Mouse (Mus musculus): ENCODE results near the gene Ddx25.

Gene Ddx25

GRCm38 (mm10) chr9:35558257-35559008 is at the start of gene Ddx25, which contains the start of gene Pus3:
TSS of gene Ddx25 (minus strand) at chr9:35558528.
TSS of gene Pus3 (plus strand) at chr9:35558595.
- DNase-seq (ENCODE audit: low spot score in 2 of 2) = no peak

- DNase-seq (ENCODE audit: low spot score in 2 of 2) = no peak
Measured at GRCm38 (mm10) chr9:35607647-35608405, 49.5 kb upstream of the Ddx25 start.

GRCm38 (mm10) chr9:35592903-35593302 is 34.6 kb upstream of the Ddx25 start:
- DNase-seq (ENCODE audit: low spot score in 2 of 2) = no peak

- DNase-seq (ENCODE audit: low spot score in 2 of 2) = no peak
Measured at GRCm38 (mm10) chr9:35587674-35588073, 29.3 kb upstream of the Ddx25 start.

GRCm38 (mm10) chr9:35574416-35574815 is 16.1 kb upstream of the Ddx25 start:
- no peak for DNase-seq (ENCODE audit: low spot score in 2 of 2)

- no peak for DNase-seq (ENCODE audit: low spot score in 2 of 2)
Measured at GRCm38 (mm10) chr9:35570663-35571062, 12.3 kb upstream of the Ddx25 start.

- DNase-seq (ENCODE audit: low spot score in 2 of 2) = peak; percentile 95 to 98
Measured at GRCm38 (mm10) chr9:35569571-35570534, 11.5 kb upstream of the Ddx25 start, which contains the start of the genes Pate2 and Hyls1. TSS of gene Pate2 (plus strand) at chr9:35570284. TSS of gene Hyls1 (minus strand) at chr9:35570398.

- DNase-seq (ENCODE audit: low spot score in 2 of 2) = no peak
Measured at GRCm38 (mm10) chr9:35567995-35568394, 9.7 kb upstream of the Ddx25 start.

DNA sequence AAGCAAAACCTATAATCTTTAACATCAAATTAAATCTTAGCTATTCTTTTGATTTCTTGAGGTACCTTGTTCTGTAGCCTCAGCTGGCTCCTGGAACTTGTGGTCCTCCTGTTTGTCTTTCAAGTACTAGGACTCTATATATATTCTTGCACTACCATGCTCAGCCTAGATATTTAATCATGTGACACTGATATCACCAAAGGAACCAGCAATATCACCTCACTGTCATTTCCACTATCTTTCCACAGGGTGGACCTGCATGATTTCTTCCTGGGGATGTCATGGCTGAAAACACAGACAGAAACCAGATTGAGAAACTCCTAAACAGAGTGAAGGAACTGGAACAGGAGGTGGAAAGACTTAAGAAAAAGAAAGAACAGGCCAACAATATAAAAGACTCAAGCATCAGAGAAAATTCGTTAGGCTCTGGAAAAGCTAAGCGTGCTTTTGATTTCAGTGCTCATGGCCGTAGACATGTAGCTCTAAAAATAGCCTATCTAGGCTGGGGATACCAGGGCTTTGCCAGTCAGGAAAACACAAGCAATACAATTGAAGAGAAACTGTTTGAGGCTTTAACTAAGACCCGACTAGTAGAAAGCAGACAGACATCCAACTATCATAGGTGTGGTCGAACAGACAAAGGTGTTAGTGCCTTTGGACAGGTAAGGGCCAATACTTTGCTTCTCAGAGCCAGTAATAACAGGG is 6.4 kb upstream of the Ddx25 start:
- no peak for DNase-seq (ENCODE audit: low spot score in 2 of 2)

GRCm38 (mm10) chr9:35561583-35561982 is 3.3 kb upstream of the Ddx25 start:
- no peak for DNase-seq (ENCODE audit: low spot score in 2 of 2)

DNA sequence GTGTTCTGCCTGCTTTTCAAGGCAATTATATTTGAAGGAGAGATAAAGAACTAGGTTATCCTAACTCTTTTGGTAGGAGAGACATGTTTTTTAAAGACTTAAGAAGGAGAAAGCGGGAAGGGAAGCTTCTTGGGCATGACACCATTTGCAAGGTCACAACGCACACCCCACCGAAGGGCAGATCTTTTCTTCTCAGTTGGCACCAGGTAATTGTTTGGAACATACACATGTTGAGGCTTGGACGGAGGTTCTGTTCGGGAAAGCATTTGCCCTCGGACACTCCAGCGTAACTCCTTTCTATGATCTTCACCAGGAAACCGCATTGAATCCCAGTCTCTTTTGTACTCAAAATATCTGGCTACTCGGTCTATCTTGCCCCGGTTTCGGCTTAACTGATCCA is 2.7 kb upstream of the Ddx25 start:
- no peak for DNase-seq (ENCODE audit: low spot score in 2 of 2)

GRCm38 (mm10) chr9:35559009-35559890 is 922 bp upstream of the Ddx25 start:
- DNase-seq (ENCODE audit: low spot score in 2 of 2) = peak; percentile 77 to 78

- no peak for DNase-seq (ENCODE audit: low spot score in 2 of 2)
Measured at GRCm38 (mm10) chr9:35556494-35557102, 1.7 kb downstream of the Ddx25 start.

DNA sequence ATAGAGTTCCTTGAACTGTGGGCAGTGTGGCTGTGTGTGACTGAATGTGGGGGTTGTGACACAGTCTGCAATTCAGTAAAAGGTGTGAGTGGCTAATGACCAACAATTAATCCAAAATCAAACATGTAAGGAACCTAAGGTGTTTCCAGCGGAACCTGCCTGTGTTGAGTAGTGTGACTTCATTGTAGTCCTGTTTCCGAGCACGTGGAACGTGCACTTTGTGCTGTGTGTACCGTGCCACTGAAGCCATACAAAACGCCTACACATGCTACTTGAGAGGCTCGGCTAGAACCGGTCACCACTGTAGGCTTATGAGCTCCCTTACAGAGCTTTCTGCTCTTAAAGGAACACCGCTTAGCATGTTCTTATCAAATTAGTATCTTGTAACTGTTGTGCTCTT is 9.9 kb downstream of the Ddx25 start:
- DNase-seq (ENCODE audit: low spot score in 2 of 2) = no peak

GRCm38 (mm10) chr9:35546745-35547144 is 11.6 kb downstream of the Ddx25 start:
- DNase-seq (ENCODE audit: low spot score in 2 of 2) = peak; percentile 59 to 65

DNA sequence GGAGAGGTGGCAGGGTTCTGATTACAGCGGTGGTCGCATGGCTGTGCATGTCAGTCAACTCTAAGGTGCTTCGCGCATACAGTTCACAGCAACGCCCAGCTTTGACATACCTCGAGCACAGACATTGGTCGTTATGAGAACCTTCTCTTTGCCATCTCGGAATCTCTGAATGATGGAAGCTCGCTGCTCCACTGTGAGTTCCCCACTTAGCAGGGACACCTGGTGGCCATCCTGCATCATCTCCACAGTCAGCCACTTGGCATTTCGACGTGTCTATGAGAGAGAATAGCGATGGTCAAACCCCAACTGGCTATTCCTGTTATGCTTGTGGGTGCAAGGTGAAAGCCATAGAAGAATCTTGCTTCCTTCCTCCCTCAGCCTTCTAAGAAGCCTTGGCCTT is 12.6 kb downstream of the Ddx25 start:
- DNase-seq (ENCODE audit: low spot score in 2 of 2) = no peak

GRCm38 (mm10) chr9:35544666-35545065 is 13.7 kb downstream of the Ddx25 start:
- DNase-seq (ENCODE audit: low spot score in 2 of 2) = no peak

DNA sequence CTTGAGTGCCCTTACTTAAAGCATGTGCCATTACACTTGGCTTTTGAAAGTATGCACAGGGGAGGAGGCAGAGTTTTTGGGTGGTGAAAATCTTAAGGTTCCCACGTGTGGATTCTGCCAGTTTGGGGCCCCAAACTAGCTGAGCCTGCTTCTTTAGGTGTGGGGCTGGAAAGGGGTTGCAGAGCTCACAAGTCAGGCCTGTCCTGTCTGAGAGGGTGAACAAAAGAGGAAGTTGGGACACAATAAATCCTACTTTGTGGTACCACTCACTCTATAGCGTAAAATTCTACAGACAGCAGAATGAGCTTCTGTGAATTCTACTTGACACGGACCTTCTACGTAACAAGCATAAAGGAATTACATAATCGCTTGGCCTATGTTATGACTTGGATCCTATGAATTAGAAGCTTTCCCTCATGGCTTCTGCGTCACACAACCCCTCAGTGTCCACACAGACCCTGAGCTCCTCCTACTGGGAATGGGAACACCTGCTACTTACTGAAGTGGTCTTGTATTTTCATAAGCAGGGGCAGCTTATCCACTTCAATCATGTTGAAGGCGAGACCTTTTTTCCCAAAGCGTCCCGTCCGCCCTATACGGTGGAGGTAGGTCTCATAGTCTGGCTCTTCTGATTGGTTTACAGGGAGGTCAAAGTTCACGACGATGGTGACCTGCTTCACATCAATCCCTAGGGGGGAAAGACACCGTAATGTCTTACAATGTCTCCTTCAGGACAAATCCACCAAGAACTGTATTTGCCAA is 15.0 kb downstream of the Ddx25 start:
- DNase-seq (ENCODE audit: low spot score in 2 of 2) = no peak

DNA sequence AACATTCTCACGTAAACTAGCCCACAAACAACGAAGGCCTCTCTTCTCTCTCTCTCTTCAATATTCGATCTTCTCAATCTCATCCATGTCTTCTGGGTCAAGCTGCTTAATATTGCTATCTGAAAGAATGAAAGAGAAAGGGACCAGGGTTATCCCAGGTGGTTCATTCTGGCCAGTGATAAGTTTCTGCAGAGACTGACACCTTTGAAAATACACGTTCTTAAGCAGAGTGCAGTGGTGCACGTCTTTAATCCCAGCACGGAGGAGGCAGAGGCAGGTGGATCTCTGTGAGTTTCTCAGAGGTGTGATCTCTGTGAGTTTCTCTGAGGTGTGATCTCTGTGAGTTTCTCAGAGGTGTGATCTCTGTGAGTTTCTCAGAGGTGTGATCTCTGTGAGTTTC is 16.4 kb downstream of the Ddx25 start:
- DNase-seq (ENCODE audit: low spot score in 2 of 2) = no peak
